In genomic region chr10:86329241-86329882, GRCm38 (mm10) we compare ENCODE assay signal across 17 mouse cellular contexts. TPM values are rescaled to one million over a fixed set of nuclear protein-coding genes. Genes with fewer than 3 reads are reported as not detected.
DNase-seq lines count a peak whose midpoint lies in the region; ATAC-seq and TF ChIP-seq lines count a peak whose summit lies in the region.
"Had no signal": no experiment of that assay in that cellular context is flagged by ENCODE, and none has a peak within 500 bp of the region (broad histone marks: within the 10 kb centered on the region; RNA-seq: fewer than 3 reads in every experiment).

No protein-coding gene starts in this region.

- no peak overlapping the region for H3K4me2 ChIP-seq in hindbrain, postnatal 0 days (ENCODE audit: low read depth, low read length)
- no peak overlapping the region for H3K4me2 ChIP-seq in hindbrain, embryonic 13.5 days
- H3K4me2 ChIP-seq in lung, embryonic 15.5 days: no peak overlapping the region
- H3K4me2 ChIP-seq in liver, embryonic 13.5 days: no peak overlapping the region
- H3K4me2 ChIP-seq: embryonic facial prominence, embryonic 12.5 days; hindbrain, embryonic 12.5 days; stomach, embryonic 15.5 days had no signal

- TF ChIP-seq CTCF in hindbrain, postnatal 0 days (IDR thresholded peaks at IDR 0.05; ENCODE audit: low read depth): no peak

- WGBS in hindbrain, postnatal 0 days: 83% methylated on average over 8 of the region's 8 CpGs
- WGBS in hindbrain, embryonic 13.5 days: 91% methylated on average over 8 of the region's 8 CpGs
- WGBS in lung, embryonic 15.5 days: 88% methylated on average over 8 of the region's 8 CpGs
- 74% methylated on average over 8 of the region's 8 CpGs for WGBS in liver, embryonic 13.5 days (ENCODE audit: insufficient replicate concordance)

- ATAC-seq in hindbrain, postnatal 0 days: peak; percentile 44; the same call in 1 of the 2 replicates
- no peak for ATAC-seq in hindbrain, embryonic 13.5 days (ENCODE audit: low FRiP score)
- ATAC-seq in lung, embryonic 15.5 days (ENCODE audit: borderline replicate concordance, extremely low read depth, low FRiP score, low TSS enrichment): no peak
- peak; percentile 47 for ATAC-seq in liver, embryonic 13.5 days (ENCODE audit: low read depth)

- no peak overlapping the region for H3K4me3 ChIP-seq in hindbrain, postnatal 0 days (ENCODE audit: low read length)
- no peak overlapping the region for H3K4me3 ChIP-seq in hindbrain, embryonic 13.5 days
- H3K4me3 ChIP-seq in lung, embryonic 15.5 days: no peak overlapping the region
- H3K4me3 ChIP-seq in liver, embryonic 13.5 days (replicated peaks): no peak overlapping the region
- H3K4me3 ChIP-seq: embryonic facial prominence, embryonic 12.5 days; forebrain, embryonic 10.5 days; hindbrain, embryonic 12.5 days; midbrain, embryonic 10.5 days; stomach, embryonic 15.5 days had no signal

- H3K27me3 ChIP-seq in hindbrain, postnatal 0 days (ENCODE audit: insufficient read depth, low read length): no peaks in the 10 kb centered on the region
- no peaks in the 10 kb centered on the region for H3K27me3 ChIP-seq in hindbrain, embryonic 13.5 days
- no peaks in the 10 kb centered on the region for H3K27me3 ChIP-seq in lung, embryonic 15.5 days
- H3K27me3 ChIP-seq in liver, embryonic 13.5 days: no peaks in the 10 kb centered on the region
- H3K27me3 ChIP-seq: embryonic facial prominence, embryonic 12.5 days; hindbrain, embryonic 12.5 days; stomach, embryonic 15.5 days had no signal

- H3K9ac ChIP-seq in hindbrain, postnatal 0 days (replicated peaks; ENCODE audit: low read length): no peak overlapping the region
- H3K9ac ChIP-seq in hindbrain, embryonic 13.5 days: no peak overlapping the region
- no peak overlapping the region for H3K9ac ChIP-seq in lung, embryonic 15.5 days
- H3K9ac ChIP-seq in liver, embryonic 13.5 days: no peak overlapping the region
- H3K9ac ChIP-seq: embryonic facial prominence, embryonic 12.5 days; hindbrain, embryonic 12.5 days; stomach, embryonic 15.5 days had no signal

- no peak overlapping the region for H3K27ac ChIP-seq in hindbrain, postnatal 0 days
- no peak overlapping the region for H3K27ac ChIP-seq in hindbrain, embryonic 13.5 days
- peak overlapping the region; percentile 7; the same call in 1 of the 2 replicates for H3K27ac ChIP-seq in lung, embryonic 15.5 days
- peak overlapping the region; percentile 59; the same call in 1 of the 2 replicates for H3K27ac ChIP-seq in liver, embryonic 13.5 days
- H3K27ac ChIP-seq: embryonic facial prominence, embryonic 12.5 days; forebrain, embryonic 10.5 days; hindbrain, embryonic 12.5 days; midbrain, embryonic 10.5 days; stomach, embryonic 15.5 days had no signal

- no peaks in the 10 kb centered on the region for H3K9me3 ChIP-seq in hindbrain, postnatal 0 days (ENCODE audit: low read length)
- H3K9me3 ChIP-seq in hindbrain, embryonic 13.5 days: no peaks in the 10 kb centered on the region
- no peaks in the 10 kb centered on the region for H3K9me3 ChIP-seq in lung, embryonic 15.5 days
- H3K9me3 ChIP-seq in liver, embryonic 13.5 days (replicated peaks): no peaks in the 10 kb centered on the region
- H3K9me3 ChIP-seq: embryonic facial prominence, embryonic 12.5 days; forebrain, embryonic 10.5 days; hindbrain, embryonic 12.5 days; midbrain, embryonic 10.5 days; stomach, embryonic 15.5 days had no signal

- peaks cover 12% of the 10 kb centered on the region for H3K4me1 ChIP-seq in hindbrain, postnatal 0 days (ENCODE audit: insufficient read depth, low read length)
- peaks cover 7% of the 10 kb centered on the region for H3K4me1 ChIP-seq in hindbrain, embryonic 13.5 days (replicated peaks)
- H3K4me1 ChIP-seq in lung, embryonic 15.5 days: peaks cover 41% of the 10 kb centered on the region
- H3K4me1 ChIP-seq in liver, embryonic 13.5 days (replicated peaks): peaks cover 60% of the 10 kb centered on the region

- DNase-seq in hindbrain, postnatal 0 days (ENCODE audit: low spot score): no peak
- no peak for DNase-seq in lung, postnatal 4 days
- no peak for DNase-seq in liver, embryonic 13.5 days
- no peak for DNase-seq in embryo, embryonic 10.5 days (ENCODE audit: low spot score)
- no peak for DNase-seq in frontal cortex, postnatal 14 days (ENCODE audit: low spot score in 2 of 2)
- DNase-seq: cerebellum, adult 9-10 months; gastrocnemius, postnatal 36 days; heart, postnatal 10 days; layer of hippocampus, postnatal 36 days; right cerebral cortex, postnatal 25 days had no signal

- no peaks in the 10 kb centered on the region; the same call in 1 of the 2 replicates for H3K36me3 ChIP-seq in hindbrain, postnatal 0 days (ENCODE audit: insufficient read depth, low read length)
- no peaks in the 10 kb centered on the region for H3K36me3 ChIP-seq in hindbrain, embryonic 13.5 days
- H3K36me3 ChIP-seq in lung, embryonic 15.5 days: no peaks in the 10 kb centered on the region
- H3K36me3 ChIP-seq in liver, embryonic 13.5 days: no peaks in the 10 kb centered on the region
- H3K36me3 ChIP-seq: embryonic facial prominence, embryonic 12.5 days; forebrain, embryonic 10.5 days; hindbrain, embryonic 12.5 days; stomach, embryonic 15.5 days had no signal

RNA-seq across cellular contexts. Expression of gene Timp3, which starts 29.2 kb away (rescaled TPM):
- total RNA-seq in hindbrain, postnatal 0 days (2014; rRNA removed): 141 and 162 TPM in 2 replicates
- polyA plus RNA-seq in hindbrain, postnatal 0 days (2015; fragmentation: Nextera tagmentation; extraction: Ambion mirVana): 59.7 and 60.0 TPM in 2 replicates
- polyA plus RNA-seq in hindbrain, embryonic 13.5 days (2015; fragmentation: Nextera tagmentation; extraction: Ambion mirVana): 32.3 and 37.1 TPM in 2 replicates
- polyA plus RNA-seq in lung, embryonic 15.5 days (2015; fragmentation: Nextera tagmentation; extraction: Ambion mirVana): 55.5 and 64.4 TPM in 2 replicates
- 8.4 and 10.0 TPM in 2 replicates for polyA plus RNA-seq in liver, embryonic 13.5 days (2015; fragmentation: Nextera tagmentation; extraction: Ambion mirVana)

Comparison
In these comparisons a context has a peak if more than half of its experiments do, and no peak if none do; other contexts are left out.
1. ATAC-seq: peak in hindbrain, postnatal 0 days (single experiment) and liver, embryonic 13.5 days (single experiment); none in hindbrain, embryonic 13.5 days (single experiment) and lung, embryonic 15.5 days (single experiment).
2. H3K27ac ChIP-seq: peak in lung, embryonic 15.5 days (single experiment) and liver, embryonic 13.5 days (single experiment); none in hindbrain, postnatal 0 days (single experiment) and hindbrain, embryonic 13.5 days (single experiment).